ENCODE assay signal across 9 mouse cellular contexts in the genomic region with DNA sequence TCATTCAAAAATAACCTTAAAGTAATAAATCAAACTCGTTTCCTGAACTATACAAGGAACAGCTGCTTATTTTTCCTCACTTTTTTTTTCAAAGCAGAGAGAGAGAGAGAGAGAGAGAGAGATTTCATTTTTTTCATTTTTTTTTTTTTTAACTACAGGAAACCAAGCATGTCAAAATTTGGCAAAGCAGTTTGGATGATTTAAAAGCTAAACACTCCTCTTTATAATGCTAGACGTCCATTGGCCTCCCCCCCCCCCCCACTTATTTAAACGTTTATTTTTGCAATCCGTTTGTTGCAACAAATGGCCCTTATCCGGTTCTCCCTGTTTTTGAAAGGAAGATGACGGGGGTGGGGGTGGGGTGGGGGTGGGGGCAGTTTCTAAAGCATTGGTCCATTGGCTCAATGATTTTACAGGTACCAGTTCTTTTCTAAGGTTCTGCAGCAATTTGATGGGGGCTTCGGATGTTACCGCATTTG. TPM values are rescaled to one million over a fixed set of nuclear protein-coding genes. Genes with fewer than 3 reads are reported as not detected.
DNase-seq lines count a peak whose midpoint lies in the region; ATAC-seq and TF ChIP-seq lines count a peak whose summit lies in the region.
"Had no signal": no experiment of that assay in that cellular context is flagged by ENCODE, and none has a peak within 500 bp of the region (broad histone marks: within the 10 kb centered on the region; RNA-seq: fewer than 3 reads in every experiment).

No protein-coding gene starts in this region.

- no peak overlapping the region for H3K4me3 ChIP-seq in kidney, embryonic 14.5 days (ENCODE audit: low read length)
- peak overlapping the region; percentile 8 for H3K4me3 ChIP-seq in embryonic facial prominence, embryonic 14.5 days (ENCODE audit: low read depth, low read length)
- H3K4me3 ChIP-seq in hindbrain, postnatal 0 days (ENCODE audit: low read length): no peak overlapping the region
- H3K4me3 ChIP-seq in midbrain, embryonic 15.5 days: no peak overlapping the region; the same call in 1 of the 2 replicates

- no peak overlapping the region for H3K9ac ChIP-seq in kidney, embryonic 14.5 days (ENCODE audit: low read depth, low read length)
- H3K9ac ChIP-seq in embryonic facial prominence, embryonic 14.5 days (ENCODE audit: low read depth, low read length): peak overlapping the region; percentile 55; the same call in 1 of the 2 replicates
- no peak overlapping the region; the same call in 1 of the 2 replicates for H3K9ac ChIP-seq in hindbrain, postnatal 0 days (replicated peaks; ENCODE audit: low read length)
- no peak overlapping the region for H3K9ac ChIP-seq in midbrain, embryonic 15.5 days

- no peak for TF ChIP-seq CTCF in hindbrain, postnatal 0 days (IDR thresholded peaks at IDR 0.05; ENCODE audit: low read depth)

- WGBS in kidney, embryonic 14.5 days: 1% methylated on average over 8 of the region's 8 CpGs
- WGBS in embryonic facial prominence, embryonic 14.5 days: 9% methylated on average over 8 of the region's 8 CpGs
- WGBS in hindbrain, postnatal 0 days: 15% methylated on average over 8 of the region's 8 CpGs
- WGBS in midbrain, embryonic 15.5 days: 6% methylated on average over 8 of the region's 8 CpGs

- no peaks in the 10 kb centered on the region for H3K27me3 ChIP-seq in kidney, embryonic 14.5 days (ENCODE audit: control insufficient read depth, insufficient read depth, low read length)
- 0 out of 2 replicates have a peak, but pooled peaks cover 4% of the 10 kb centered on the region for H3K27me3 ChIP-seq in embryonic facial prominence, embryonic 14.5 days (replicated peaks; ENCODE audit: control insufficient read depth, insufficient read depth, low read length)
- H3K27me3 ChIP-seq in hindbrain, postnatal 0 days (ENCODE audit: insufficient read depth, low read length): no peaks in the 10 kb centered on the region
- peaks cover 6% of the 10 kb centered on the region for H3K27me3 ChIP-seq in midbrain, embryonic 15.5 days (replicated peaks)

- H3K4me1 ChIP-seq in kidney, embryonic 14.5 days (ENCODE audit: control insufficient read depth, insufficient read depth, low read length): peaks cover 14% of the 10 kb centered on the region
- peaks cover 10% of the 10 kb centered on the region for H3K4me1 ChIP-seq in embryonic facial prominence, embryonic 14.5 days (ENCODE audit: control insufficient read depth, insufficient read depth, low read length)
- H3K4me1 ChIP-seq in hindbrain, postnatal 0 days (ENCODE audit: insufficient read depth, low read length): peaks cover 7% of the 10 kb centered on the region; the same call in 1 of the 2 replicates
- H3K4me1 ChIP-seq in midbrain, embryonic 15.5 days: peaks cover 14% of the 10 kb centered on the region

- H3K9me3 ChIP-seq in kidney, embryonic 14.5 days (ENCODE audit: control insufficient read depth, low read length): no peaks in the 10 kb centered on the region
- no peaks in the 10 kb centered on the region for H3K9me3 ChIP-seq in embryonic facial prominence, embryonic 14.5 days (ENCODE audit: control insufficient read depth, low read length)
- no peaks in the 10 kb centered on the region for H3K9me3 ChIP-seq in hindbrain, postnatal 0 days (ENCODE audit: low read length)
- H3K9me3 ChIP-seq in midbrain, embryonic 15.5 days: no peaks in the 10 kb centered on the region

- H3K27ac ChIP-seq in kidney, embryonic 14.5 days (ENCODE audit: low read depth, low read length): no peak overlapping the region
- no peak overlapping the region for H3K27ac ChIP-seq in embryonic facial prominence, embryonic 14.5 days (replicated peaks; ENCODE audit: low read depth, low read length)
- H3K27ac ChIP-seq in hindbrain, postnatal 0 days: peak overlapping the region; percentile 9; the same call in 1 of the 2 replicates
- no peak overlapping the region for H3K27ac ChIP-seq in midbrain, embryonic 15.5 days

- DNase-seq in kidney, postnatal 14 days: no peak
- peak; percentile 29 for DNase-seq in embryonic facial prominence, embryonic 14.5 days (ENCODE audit: low spot score)
- DNase-seq in hindbrain, postnatal 0 days (ENCODE audit: low spot score): no peak
- DNase-seq in cerebellum, postnatal 36 days: no peak
- DNase-seq in frontal cortex, adult 2 months (ENCODE audit: extremely low spot score in 1 of 2, low spot score in 1 of 2): no peak
- DNase-seq: right cerebral cortex, postnatal 25 days had no signal

- H3K36me3 ChIP-seq in kidney, embryonic 14.5 days (ENCODE audit: control insufficient read depth, insufficient read depth, low read length): no peaks in the 10 kb centered on the region
- H3K36me3 ChIP-seq in embryonic facial prominence, embryonic 14.5 days (ENCODE audit: control insufficient read depth, insufficient read depth, low read length): no peaks in the 10 kb centered on the region
- H3K36me3 ChIP-seq in hindbrain, postnatal 0 days (ENCODE audit: insufficient read depth, low read length): no peaks in the 10 kb centered on the region
- no peaks in the 10 kb centered on the region for H3K36me3 ChIP-seq in midbrain, embryonic 15.5 days (replicated peaks)

- peak; percentile 33 for ATAC-seq in kidney, embryonic 14.5 days (ENCODE audit: low FRiP score, low TSS enrichment)
- no peak for ATAC-seq in embryonic facial prominence, embryonic 14.5 days (ENCODE audit: low read depth)
- no peak for ATAC-seq in hindbrain, postnatal 0 days
- no peak for ATAC-seq in midbrain, embryonic 15.5 days (replicated peaks)
- no peak for ATAC-seq in activated CD4-positive, CD25-positive, alpha-beta regulatory T cell, adult 4 months

- H3K4me2 ChIP-seq in kidney, embryonic 14.5 days (replicated peaks; ENCODE audit: low read depth, low read length): peak overlapping the region; percentile 34
- peak overlapping the region; percentile 45 for H3K4me2 ChIP-seq in embryonic facial prominence, embryonic 14.5 days (ENCODE audit: low read depth, low read length)
- H3K4me2 ChIP-seq in hindbrain, postnatal 0 days (ENCODE audit: low read depth, low read length): peak overlapping the region; percentile 46
- H3K4me2 ChIP-seq in midbrain, embryonic 15.5 days: peak overlapping the region; percentile 46

RNA-seq across cellular contexts. Expression of gene Spry2, which starts 24.6 kb away (rescaled TPM):
- 56.3 and 77.5 TPM in 2 replicates for polyA plus RNA-seq in kidney, embryonic 14.5 days (2014; fragmentation: Nextera tagmentation; extraction: Ambion mirVana)
- 53.9 and 65.2 TPM in 2 replicates for polyA plus RNA-seq in embryonic facial prominence, embryonic 14.5 days (2014; fragmentation: Nextera tagmentation; extraction: Ambion mirVana)
- total RNA-seq in hindbrain, postnatal 0 days (2014; rRNA removed): 33.5 and 38.4 TPM in 2 replicates
- 61.7 and 71.4 TPM in 2 replicates for polyA plus RNA-seq in hindbrain, postnatal 0 days (2015; fragmentation: Nextera tagmentation; extraction: Ambion mirVana)
- 24.2 and 25.1 TPM in 2 replicates for polyA plus RNA-seq in midbrain, embryonic 15.5 days (2015; fragmentation: Nextera tagmentation; extraction: Ambion mirVana)
- not detected for polyA plus RNA-seq in activated CD4-positive, CD25-positive, alpha-beta regulatory T cell, adult 4 months (2017; shearing (Covaris generic))
- 36.2 and 37.8 TPM in 2 replicates for polyA plus RNA-seq in frontal cortex, adult 2 months (2012; rRNA removed)

Comparison
In these comparisons a context has a peak if more than half of its experiments do, and no peak if none do; other contexts are left out.
1. RNA of gene Spry2, which starts 24.6 kb away (polyA plus RNA-seq): 61.7 to 71.4 TPM in hindbrain, postnatal 0 days, 56.3 to 77.5 TPM in kidney, embryonic 14.5 days, 53.9 to 65.2 TPM in embryonic facial prominence, embryonic 14.5 days, 36.2 to 37.8 TPM in frontal cortex, adult 2 months and 24.2 to 25.1 TPM in midbrain, embryonic 15.5 days; not detected in activated CD4-positive, CD25-positive, alpha-beta regulatory T cell, adult 4 months; every median in the first group is over 10 times any median in the second.
2. Peak in every context shown above with its lines, with median percentiles within 50 percentile points of each other: H3K4me2 ChIP-seq.